In genomic region chr6:37425833-37426232, GRCm38 (mm10) we compare ENCODE assay signal across 19 mouse cellular contexts. TPM values are rescaled to one million over a fixed set of nuclear protein-coding genes. Genes with fewer than 3 reads are reported as not detected.
DNase-seq lines count a peak whose midpoint lies in the region; ATAC-seq and TF ChIP-seq lines count a peak whose summit lies in the region.
"Had no signal": no experiment of that assay in that cellular context is flagged by ENCODE, and none has a peak within 500 bp of the region (broad histone marks: within the 10 kb centered on the region; RNA-seq: fewer than 3 reads in every experiment).

No protein-coding gene starts in this region.

- H3K4me2 ChIP-seq in embryonic facial prominence, embryonic 14.5 days (ENCODE audit: low read depth, low read length) = no peak overlapping the region
- no peak overlapping the region for H3K4me2 ChIP-seq in heart, embryonic 13.5 days
- H3K4me2 ChIP-seq in limb, embryonic 14.5 days (replicated peaks; ENCODE audit: low read depth, low read length, severe bottlenecking) = no peak overlapping the region
- H3K4me2 ChIP-seq in lung, postnatal 0 days (replicated peaks; ENCODE audit: low read depth, low read length) = no peak overlapping the region
- H3K4me2 ChIP-seq: embryonic facial prominence, embryonic 12.5 days; forebrain, embryonic 13.5 days; hindbrain, embryonic 12.5 days; midbrain, embryonic 11.5 days; stomach, embryonic 15.5 days had no signal

- TF ChIP-seq POLR2A in limb, embryonic 14.5 days (IDR thresholded peaks at IDR 0.05; ENCODE audit: borderline replicate concordance, extremely low read depth, insufficient read depth, insufficient read length) = no peak

- TF ChIP-seq CTCF in lung, postnatal 0 days (IDR thresholded peaks at IDR 0.05) = no peak

- 0 out of 2 replicates have a peak, but pooled peaks have one; percentile 11 for TF ChIP-seq EP300 in lung, postnatal 0 days (IDR thresholded peaks at IDR 0.05)

- ATAC-seq in embryonic facial prominence, embryonic 14.5 days (ENCODE audit: low read depth) = no peak
- no peak for ATAC-seq in heart, embryonic 13.5 days (ENCODE audit: extremely low read depth, insufficient number of reproducible peaks, low FRiP score, low TSS enrichment)
- ATAC-seq in limb, embryonic 14.5 days (ENCODE audit: low FRiP score, low read depth) = no peak
- ATAC-seq in lung, postnatal 0 days = no peak
- ATAC-seq: forebrain, embryonic 13.5 days; intestine, postnatal 0 days had no signal

- peak overlapping the region; percentile 81 for H3K27ac ChIP-seq in embryonic facial prominence, embryonic 14.5 days (replicated peaks; ENCODE audit: low read depth, low read length)
- H3K27ac ChIP-seq in embryonic facial prominence, embryonic 10.5 days (replicated peaks) = no peak overlapping the region
- H3K27ac ChIP-seq in heart, embryonic 13.5 days (replicated peaks) = peak overlapping the region; percentile 89
- H3K27ac ChIP-seq in limb, embryonic 14.5 days (replicated peaks; ENCODE audit: low read depth, low read length) = peak overlapping the region; percentile 68; the same call in 1 of the 2 replicates
- H3K27ac ChIP-seq in limb, embryonic 10.5 days = no peak overlapping the region
- H3K27ac ChIP-seq in lung, postnatal 0 days (ENCODE audit: low read length) = peak overlapping the region; percentile 16; the same call in 1 of the 2 replicates
- H3K27ac ChIP-seq: embryonic facial prominence, embryonic 12.5 days; forebrain, embryonic 13.5 days; hindbrain, embryonic 12.5 days; stomach, embryonic 15.5 days had no signal

- peaks cover 13% of the 10 kb centered on the region for H3K36me3 ChIP-seq in embryonic facial prominence, embryonic 14.5 days (ENCODE audit: control insufficient read depth, insufficient read depth, low read length)
- peaks cover 13% of the 10 kb centered on the region; the same call in 1 of the 2 replicates for H3K36me3 ChIP-seq in embryonic facial prominence, embryonic 10.5 days (replicated peaks)
- H3K36me3 ChIP-seq in heart, embryonic 13.5 days = peaks cover 39% of the 10 kb centered on the region
- H3K36me3 ChIP-seq in limb, embryonic 14.5 days (ENCODE audit: control insufficient read depth, insufficient read depth, low read length) = peaks cover 14% of the 10 kb centered on the region; the same call in 1 of the 2 replicates
- peaks cover 14% of the 10 kb centered on the region for H3K36me3 ChIP-seq in limb, embryonic 10.5 days
- H3K36me3 ChIP-seq in lung, postnatal 0 days (ENCODE audit: insufficient read depth, low read length) = no peaks in the 10 kb centered on the region
- H3K36me3 ChIP-seq: hindbrain, embryonic 12.5 days; stomach, embryonic 15.5 days had no signal

- H3K9ac ChIP-seq in embryonic facial prominence, embryonic 14.5 days (ENCODE audit: low read depth, low read length) = no peak overlapping the region
- no peak overlapping the region for H3K9ac ChIP-seq in heart, embryonic 13.5 days
- no peak overlapping the region for H3K9ac ChIP-seq in limb, embryonic 14.5 days (ENCODE audit: low read depth, low read length, severe bottlenecking)
- H3K9ac ChIP-seq in lung, postnatal 0 days (replicated peaks; ENCODE audit: low read depth) = no peak overlapping the region
- H3K9ac ChIP-seq: embryonic facial prominence, embryonic 12.5 days; forebrain, embryonic 13.5 days; hindbrain, embryonic 12.5 days; stomach, embryonic 15.5 days had no signal

- H3K4me3 ChIP-seq in embryonic facial prominence, embryonic 14.5 days (ENCODE audit: low read depth, low read length) = no peak overlapping the region
- no peak overlapping the region for H3K4me3 ChIP-seq in embryonic facial prominence, embryonic 10.5 days
- H3K4me3 ChIP-seq in heart, embryonic 13.5 days = no peak overlapping the region
- no peak overlapping the region for H3K4me3 ChIP-seq in limb, embryonic 14.5 days (replicated peaks; ENCODE audit: low read length)
- H3K4me3 ChIP-seq in limb, embryonic 10.5 days = no peak overlapping the region
- H3K4me3 ChIP-seq in lung, postnatal 0 days (ENCODE audit: low read depth, low read length) = no peak overlapping the region
- H3K4me3 ChIP-seq: embryonic facial prominence, embryonic 12.5 days; forebrain, embryonic 13.5 days; hindbrain, embryonic 12.5 days; stomach, embryonic 15.5 days had no signal

- peaks cover 67% of the 10 kb centered on the region for H3K4me1 ChIP-seq in embryonic facial prominence, embryonic 14.5 days (ENCODE audit: control insufficient read depth, insufficient read depth, low read length)
- peaks cover 42% of the 10 kb centered on the region for H3K4me1 ChIP-seq in embryonic facial prominence, embryonic 10.5 days
- H3K4me1 ChIP-seq in heart, embryonic 13.5 days = peaks cover 99% of the 10 kb centered on the region
- H3K4me1 ChIP-seq in limb, embryonic 14.5 days (ENCODE audit: control insufficient read depth, insufficient read depth, low read length) = peaks cover 73% of the 10 kb centered on the region
- H3K4me1 ChIP-seq in limb, embryonic 10.5 days = peaks cover 40% of the 10 kb centered on the region
- peaks cover 48% of the 10 kb centered on the region for H3K4me1 ChIP-seq in lung, postnatal 0 days (ENCODE audit: insufficient read depth, low read depth, low read length)

- H3K9me3 ChIP-seq in embryonic facial prominence, embryonic 14.5 days (ENCODE audit: control insufficient read depth, low read length) = no peaks in the 10 kb centered on the region
- no peaks in the 10 kb centered on the region for H3K9me3 ChIP-seq in embryonic facial prominence, embryonic 10.5 days
- H3K9me3 ChIP-seq in heart, embryonic 13.5 days = no peaks in the 10 kb centered on the region
- H3K9me3 ChIP-seq in limb, embryonic 14.5 days (ENCODE audit: control insufficient read depth, low read length) = no peaks in the 10 kb centered on the region
- no peaks in the 10 kb centered on the region for H3K9me3 ChIP-seq in limb, embryonic 10.5 days (replicated peaks)
- H3K9me3 ChIP-seq in lung, postnatal 0 days (ENCODE audit: low read length) = no peaks in the 10 kb centered on the region
- H3K9me3 ChIP-seq: embryonic facial prominence, embryonic 12.5 days; forebrain, embryonic 13.5 days; hindbrain, embryonic 12.5 days; stomach, embryonic 15.5 days had no signal

- 66% methylated on average over 3 of the region's 3 CpGs for WGBS in embryonic facial prominence, embryonic 14.5 days
- 61% methylated on average over 3 of the region's 3 CpGs for WGBS in embryonic facial prominence, embryonic 10.5 days
- 55% methylated on average over 3 of the region's 3 CpGs for WGBS in heart, embryonic 13.5 days
- 82% methylated on average over 3 of the region's 3 CpGs for WGBS in limb, embryonic 14.5 days
- WGBS in limb, embryonic 10.5 days = 86% methylated on average over 3 of the region's 3 CpGs
- WGBS in lung, postnatal 0 days = 34% methylated on average over 3 of the region's 3 CpGs

- H3K27me3 ChIP-seq in embryonic facial prominence, embryonic 14.5 days (replicated peaks; ENCODE audit: control insufficient read depth, insufficient read depth, low read length) = no peaks in the 10 kb centered on the region
- no peaks in the 10 kb centered on the region for H3K27me3 ChIP-seq in embryonic facial prominence, embryonic 10.5 days (replicated peaks; ENCODE audit: low read depth, poor library complexity, severe bottlenecking)
- no peaks in the 10 kb centered on the region for H3K27me3 ChIP-seq in heart, embryonic 13.5 days (replicated peaks)
- no peaks in the 10 kb centered on the region for H3K27me3 ChIP-seq in limb, embryonic 14.5 days (ENCODE audit: control insufficient read depth, insufficient read depth, low read length)
- no peaks in the 10 kb centered on the region for H3K27me3 ChIP-seq in limb, embryonic 10.5 days (ENCODE audit: low read depth, poor library complexity, severe bottlenecking)
- H3K27me3 ChIP-seq in lung, postnatal 0 days (replicated peaks; ENCODE audit: insufficient read depth, low read length) = no peaks in the 10 kb centered on the region
- H3K27me3 ChIP-seq: embryonic facial prominence, embryonic 12.5 days; forebrain, embryonic 13.5 days; hindbrain, embryonic 12.5 days; stomach, embryonic 15.5 days had no signal

- DNase-seq in embryonic facial prominence, embryonic 14.5 days (ENCODE audit: low spot score) = no peak
- DNase-seq in embryonic facial prominence, embryonic 10.5 days (ENCODE audit: low spot score) = no peak
- DNase-seq in heart, adult 8-10 months (ENCODE audit: low spot score) = no peak
- no peak for DNase-seq in limb, embryonic 14.5 days (ENCODE audit: low spot score)
- DNase-seq in limb, embryonic 10.5 days (ENCODE audit: low spot score) = no peak
- no peak for DNase-seq in lung, postnatal 0 days (ENCODE audit: low spot score)
- DNase-seq in lung, postnatal 4 days = no peak
- DNase-seq: adrenal gland, postnatal 10 days; cerebellum, adult 18-20 months; cerebellum, postnatal 14 days; left cerebral cortex, postnatal 4 days; thymus, postnatal 25 days had no signal

RNA-seq across cellular contexts. Expression of gene Creb3l2, which starts 16.1 kb away (rescaled TPM):
- polyA plus RNA-seq in embryonic facial prominence, embryonic 14.5 days (2014; fragmentation: Nextera tagmentation; extraction: Ambion mirVana) = 34.5 and 35.3 TPM in 2 replicates
- 12.4 and 12.5 TPM in 2 replicates for polyA plus RNA-seq in embryonic facial prominence, embryonic 10.5 days (2016; fragmentation: Nextera tagmentation; extraction: Ambion mirVana)
- polyA plus RNA-seq in heart, embryonic 13.5 days (2015; fragmentation: Nextera tagmentation; extraction: Ambion mirVana) = 29.9 and 30.1 TPM in 2 replicates
- 10 to 100 TPM; 21.8 to 23.8 (median 23.2) TPM for total RNA-seq in heart, adult 8-10 months (2022)
- 51.7 and 60.1 TPM in 2 replicates for polyA plus RNA-seq in limb, embryonic 14.5 days (2012; rRNA removed)
- polyA plus RNA-seq in limb, embryonic 14.5 days (2014; fragmentation: Nextera tagmentation; extraction: Ambion mirVana) = 44.4 and 48.2 TPM in 2 replicates
- 9.6 and 17.2 TPM in 2 replicates for polyA plus RNA-seq in limb, embryonic 10.5 days (2016; fragmentation: Nextera tagmentation; extraction: Ambion mirVana)
- 23.6 and 23.8 TPM in 2 replicates for polyA plus RNA-seq in lung, postnatal 0 days (2015; fragmentation: Nextera tagmentation; extraction: Ambion mirVana)

Comparison
In these comparisons a context has a peak if more than half of its experiments do, and no peak if none do; other contexts are left out.
1. H3K27ac ChIP-seq: peak in embryonic facial prominence, embryonic 14.5 days (single experiment), heart, embryonic 13.5 days (single experiment), limb, embryonic 14.5 days (single experiment) and lung, postnatal 0 days (single experiment); none in embryonic facial prominence, embryonic 10.5 days (single experiment) and limb, embryonic 10.5 days (single experiment).